ENCODE assay signal across 9 mouse cellular contexts in the genomic region with DNA sequence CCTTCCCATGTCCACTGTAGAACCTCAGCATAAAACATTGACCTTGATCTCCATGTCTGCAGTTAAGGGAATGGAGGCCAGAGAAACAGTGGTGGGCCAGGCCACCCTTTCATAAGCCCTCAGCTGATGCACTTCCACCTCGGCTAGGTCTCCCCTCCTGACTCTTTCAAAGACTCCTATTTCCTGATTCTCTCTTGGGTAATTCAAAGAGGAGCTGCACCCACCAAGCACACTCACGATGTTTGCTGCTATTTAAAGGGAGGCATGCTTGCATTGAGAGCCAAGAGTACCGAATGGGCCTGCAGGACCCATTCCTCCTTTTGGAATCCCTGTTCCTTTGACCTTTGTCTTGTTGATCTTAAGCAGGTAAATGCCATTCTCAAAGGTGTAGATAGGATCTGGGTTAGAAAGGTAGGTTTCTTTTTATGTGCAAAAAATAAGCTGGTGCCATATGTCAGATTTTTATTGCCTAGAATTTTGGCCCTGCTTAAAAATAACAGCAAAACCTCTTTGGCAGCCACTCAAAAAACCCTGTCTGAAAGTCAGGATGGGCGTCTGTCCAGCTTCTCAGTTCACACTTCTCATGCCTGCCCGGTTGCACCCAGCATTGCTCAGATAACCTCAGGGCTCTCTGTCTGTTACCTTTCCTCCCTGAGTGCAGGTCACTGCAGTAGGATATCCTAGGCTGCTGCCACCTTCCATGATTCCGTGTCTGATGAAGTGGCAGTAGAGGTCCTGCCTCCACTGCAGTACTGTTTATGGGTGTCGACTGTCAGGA.
DNase-seq lines count a peak whose midpoint lies in the region; ATAC-seq lines count a peak whose summit lies in the region.
"Had no signal": no experiment of that assay in that cellular context is flagged by ENCODE, and none has a peak within 500 bp of the region (broad histone marks: within the 10 kb centered on the region; RNA-seq: fewer than 3 reads in every experiment).

No protein-coding gene starts in this region.

- DNase-seq in adrenal gland, adult (ENCODE audit: inconsistent age in 2 of 2, low spot score in 1 of 2): peak; percentile 27 to 74
- DNase-seq in adrenal gland, postnatal 4 days (ENCODE audit: low spot score in 2 of 2): no peak
- peak; percentile 10 for DNase-seq in right cerebral cortex, postnatal 4 days
- no peak for DNase-seq in right cerebral cortex, postnatal 36 days (ENCODE audit: low spot score in 2 of 2)
- peak; percentile 48 for DNase-seq in lung, postnatal 36 days

- peaks cover 20 to 45% of the 10 kb centered on the region in 2 experiments for H3K4me1 ChIP-seq in heart, embryonic 14.5 days (ENCODE audit: control insufficient read depth in 2 of 2, insufficient read depth in 2 of 2, low read length in 2 of 2)
- H3K4me1 ChIP-seq in intestine, embryonic 16.5 days (ENCODE audit: control insufficient read depth, insufficient read depth, low read length): 0 out of 2 replicates have a peak, but pooled peaks cover 9% of the 10 kb centered on the region
- no peaks in the 10 kb centered on the region for H3K4me1 ChIP-seq in midbrain, embryonic 13.5 days (replicated peaks)

- H3K27ac ChIP-seq in heart, embryonic 14.5 days (replicated peaks in 1 of 2; ENCODE audit: control insufficient read depth in 1 of 2, insufficient read depth in 1 of 2, low read depth in 2 of 2, low read length in 2 of 2): peak overlapping the region; percentile 58 to 84
- no peak overlapping the region for H3K27ac ChIP-seq in intestine, embryonic 16.5 days (ENCODE audit: low read length)
- no peak overlapping the region for H3K27ac ChIP-seq in midbrain, embryonic 13.5 days
- H3K27ac ChIP-seq: embryonic facial prominence, embryonic 13.5 days had no signal

- H3K4me2 ChIP-seq in heart, embryonic 14.5 days (ENCODE audit: low read length): peak overlapping the region; percentile 42
- H3K4me2 ChIP-seq in intestine, embryonic 16.5 days (ENCODE audit: low read depth, low read length): no peak overlapping the region
- no peak overlapping the region for H3K4me2 ChIP-seq in midbrain, embryonic 13.5 days (replicated peaks)
- H3K4me2 ChIP-seq: embryonic facial prominence, embryonic 13.5 days had no signal

- 21% methylated on average over 7 of the region's 7 CpGs for WGBS in heart, embryonic 14.5 days
- 60% methylated on average over 7 of the region's 7 CpGs for WGBS in intestine, embryonic 16.5 days
- 81% methylated on average over 7 of the region's 7 CpGs for WGBS in midbrain, embryonic 13.5 days

- no peaks in the 10 kb centered on the region for H3K27me3 ChIP-seq in heart, embryonic 14.5 days (ENCODE audit: control insufficient read depth, insufficient read depth, low read length)
- no peaks in the 10 kb centered on the region for H3K27me3 ChIP-seq in intestine, embryonic 16.5 days (replicated peaks; ENCODE audit: control insufficient read depth, insufficient read depth, low read length)
- H3K27me3 ChIP-seq in midbrain, embryonic 13.5 days: no peaks in the 10 kb centered on the region
- H3K27me3 ChIP-seq: embryonic facial prominence, embryonic 13.5 days had no signal

- ATAC-seq in heart, embryonic 14.5 days (ENCODE audit: insufficient number of reproducible peaks, insufficient read depth, low FRiP score, low read depth): no peak
- no peak for ATAC-seq in intestine, embryonic 16.5 days
- no peak for ATAC-seq in midbrain, embryonic 13.5 days

- H3K9ac ChIP-seq in heart, embryonic 14.5 days (ENCODE audit: low read length): peak overlapping the region; percentile 13; the same call in 1 of the 2 replicates
- no peak overlapping the region for H3K9ac ChIP-seq in intestine, embryonic 16.5 days (ENCODE audit: low read depth, low read length)
- H3K9ac ChIP-seq in midbrain, embryonic 13.5 days (replicated peaks): no peak overlapping the region
- H3K9ac ChIP-seq: embryonic facial prominence, embryonic 13.5 days had no signal

- H3K9me3 ChIP-seq in heart, embryonic 14.5 days (ENCODE audit: control insufficient read depth, low read length): no peaks in the 10 kb centered on the region
- no peaks in the 10 kb centered on the region for H3K9me3 ChIP-seq in intestine, embryonic 16.5 days (ENCODE audit: control insufficient read depth, low read length)
- no peaks in the 10 kb centered on the region for H3K9me3 ChIP-seq in midbrain, embryonic 13.5 days
- H3K9me3 ChIP-seq: embryonic facial prominence, embryonic 13.5 days had no signal

- no peaks in the 10 kb centered on the region for H3K36me3 ChIP-seq in heart, embryonic 14.5 days (ENCODE audit: control insufficient read depth, insufficient read depth, low read length)
- H3K36me3 ChIP-seq in intestine, embryonic 16.5 days (ENCODE audit: control insufficient read depth, insufficient read depth, low read length): no peaks in the 10 kb centered on the region
- no peaks in the 10 kb centered on the region for H3K36me3 ChIP-seq in midbrain, embryonic 13.5 days
- H3K36me3 ChIP-seq: embryonic facial prominence, embryonic 13.5 days had no signal

- no peak overlapping the region for H3K4me3 ChIP-seq in heart, embryonic 14.5 days (ENCODE audit: control insufficient read depth in 1 of 2, insufficient read depth in 1 of 2, low read depth in 1 of 2, low read length in 2 of 2)
- no peak overlapping the region for H3K4me3 ChIP-seq in intestine, embryonic 16.5 days (ENCODE audit: low read length)
- H3K4me3 ChIP-seq in midbrain, embryonic 13.5 days (replicated peaks): no peak overlapping the region
- H3K4me3 ChIP-seq: embryonic facial prominence, embryonic 13.5 days had no signal

Comparison
In these comparisons a context has a peak if more than half of its experiments do, and no peak if none do; other contexts are left out.
1. DNase-seq: peak in adrenal gland, adult (2 of 2), right cerebral cortex, postnatal 4 days (single experiment) and lung, postnatal 36 days (single experiment); none in adrenal gland, postnatal 4 days (0 of 2) and right cerebral cortex, postnatal 36 days (0 of 2).
2. H3K27ac ChIP-seq: peak in heart, embryonic 14.5 days (2 of 2); none in intestine, embryonic 16.5 days (single experiment) and midbrain, embryonic 13.5 days (single experiment).